In the genomic region with DNA sequence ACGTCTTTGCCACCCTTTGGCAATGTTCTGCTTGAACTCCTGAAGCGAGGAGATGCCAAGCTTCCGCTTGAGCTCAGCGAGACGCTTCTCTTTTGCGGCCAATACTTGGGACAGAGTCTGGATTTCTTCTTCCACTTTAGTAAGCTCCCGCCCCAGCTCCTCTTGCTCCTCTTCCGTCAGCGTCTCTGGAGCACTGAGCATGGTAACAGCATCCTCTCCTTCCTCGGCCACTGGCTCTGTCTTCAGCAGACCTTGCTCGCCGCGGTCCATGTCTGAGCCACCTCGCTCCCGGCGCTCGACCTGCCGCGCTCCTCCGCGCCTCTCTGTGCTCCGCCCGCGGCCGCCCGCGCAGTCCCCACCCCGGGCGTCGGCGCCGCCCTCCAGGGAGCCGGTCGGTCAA, we compare ENCODE assay signal across 1 mouse cellular context.
TF ChIP-seq lines count a peak whose summit lies in the region.

No protein-coding gene starts in this region.

TF ChIP-seq in MEL, 35 proteins besides CTCF, POLR2A, EP300 and RAD21 (continued from another document):
- no peak for TF ChIP-seq TBP (IDR thresholded peaks at IDR 0.05; ENCODE audit: low read depth, low read length)
- peak; percentile 78; the same call in 1 of the 2 replicates for TF ChIP-seq UBTF (IDR thresholded peaks at IDR 0.05; ENCODE audit: borderline replicate concordance, insufficient read depth, low read depth, low read length)
- no peak for TF ChIP-seq POLR2AphosphoS5 (IDR thresholded peaks at IDR 0.05; ENCODE audit: borderline replicate concordance, low read depth, low read length)
- peak; percentile 38 for TF ChIP-seq MXI1 (IDR thresholded peaks at IDR 0.05; ENCODE audit: low read depth, low read length)
- TF ChIP-seq TCF12 (IDR thresholded peaks at IDR 0.05; ENCODE audit: low read depth, low read length) = no peak
- no peak; the same call in 1 of the 2 replicates for TF ChIP-seq SIN3A (IDR thresholded peaks at IDR 0.05; ENCODE audit: low read length)
